Mouse (Mus musculus) cerebellum, adult 2 months (tissue): Measurements from ENCODE around the gene Dio3. TPM values are rescaled to one million over a fixed set of nuclear protein-coding genes. Genes with fewer than 3 reads are reported as not detected.

Source experiments
- DNase-seq, 2 experiments: peaks; one replicate each; pipeline ENCODE4 v3.0.0; 2021
- H3K27ac ChIP-seq: fragments of 200-500 bp; 2 replicates; pipeline ENCODE4 v1.5.1; 2012; ENCODE audit warnings: low read length, control low read depth, inconsistent platforms; ENCODE audit not compliant: insufficient read depth
- H3K27me3 ChIP-seq: fragments of 200-500 bp; 2 replicates; pipeline ENCODE4 v1.6.1; 2012; ENCODE audit warnings: inconsistent platforms, mild to moderate bottlenecking, low read length, moderate library complexity; ENCODE audit not compliant: control insufficient read depth, insufficient read depth
- H3K4me1 ChIP-seq: fragments of 200-500 bp; 2 replicates; pipeline ENCODE4 v1.6.1; 2011; ENCODE audit warnings: low read length; ENCODE audit not compliant: control insufficient read depth, insufficient read depth
- H3K4me3 ChIP-seq: fragments of 200-500 bp; replicated peaks from 2 replicates; pipeline ENCODE3; 2011; ENCODE audit warnings: mild to moderate bottlenecking, low read depth, low read length, control low read depth; ENCODE audit not compliant: insufficient read depth
- CTCF ChIP-seq: fragments of 200-500 bp; IDR thresholded peaks from 2 replicates; pipeline ENCODE4 v1.5.1; 2011; ENCODE audit warnings: low read depth, mild to moderate bottlenecking, control low read depth, low read length, moderate library complexity, borderline replicate concordance; ENCODE audit not compliant: insufficient read depth
- POLR2A ChIP-seq: fragments of 200-500 bp; IDR thresholded peaks from 2 replicates; pipeline ENCODE4 v1.6.1; 2011; ENCODE audit warnings: low read length, control low read depth, borderline replicate concordance; ENCODE audit not compliant: insufficient read depth
- WGBS: fragments of 180-500 bp; shearing (Covaris S2); methylation state at CpG from one replicate; pipeline ENCODE4 v1.1.7; 2018; 5-methylcytosine and 5-hydroxymethylcytosine counted together
- polyA plus RNA-seq: library from polyadenylated mRNA; depleted of rRNA; stranded (reverse); fragments of >200 nt; gene quantifications from 2 replicates; pipeline ENCODE4 v1.2.3, GENCODE M21; 2012; rRNA removed

The Dio3 gene
- polyA plus RNA-seq, 1 experiment: 0.31 TPM

DNA sequence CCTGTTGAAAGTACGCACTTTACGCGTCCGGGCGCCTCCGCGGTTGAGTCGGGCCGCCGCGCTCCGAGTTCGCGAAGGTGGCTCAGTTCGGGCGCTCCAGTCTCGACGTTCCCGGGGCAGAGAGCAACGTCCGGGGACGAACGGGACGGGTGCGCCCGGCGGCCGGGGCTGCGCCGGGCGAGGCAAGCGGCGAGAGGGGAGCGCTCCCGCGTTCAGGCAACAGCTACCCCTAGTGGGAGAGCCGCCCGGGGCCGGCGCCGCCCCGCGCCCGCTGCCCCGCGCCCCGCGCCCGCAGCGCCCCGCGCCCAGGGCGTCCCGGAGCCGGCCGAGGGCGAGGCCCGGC, 932 bp upstream of the Dio3 start:
- Histone ChIP-seq H3K4me3 (no peak overlapping the region), H3K27me3 (peaks cover 3% of the 10 kb centered on the region; the same call in 1 of the 2 replicates), H3K27ac (no peak overlapping the region), H3K4me1 (no peaks in the 10 kb centered on the region)
- TF ChIP-seq CTCF (no peak), POLR2A (no peak)
- DNase-seq: no peak
- WGBS: 1% methylated on average over 42 of the region's 58 CpGs

DNA sequence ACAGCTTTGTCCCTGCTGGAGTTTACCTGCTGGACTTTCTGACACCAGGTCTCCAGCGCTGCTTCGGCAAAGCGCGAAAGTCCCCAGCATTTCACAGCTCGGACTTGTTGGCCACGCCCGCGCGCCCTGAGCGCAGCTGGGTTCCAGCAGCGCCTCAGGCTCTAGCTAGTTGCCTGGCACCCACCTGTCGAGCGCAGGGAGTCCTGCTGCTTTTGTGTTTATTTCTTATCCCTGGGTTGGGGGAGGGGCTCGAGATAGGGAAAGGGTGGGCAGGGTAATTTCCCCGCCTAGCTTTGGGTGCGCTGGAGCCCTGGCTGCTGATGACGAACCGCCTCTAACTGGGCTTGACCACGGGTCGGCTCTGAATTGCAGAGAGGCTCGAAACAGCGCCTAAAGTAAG, 1.5 kb downstream of the Dio3 start:
- TF ChIP-seq CTCF: no peak
- TF ChIP-seq POLR2A: no peak
- no peak for DNase-seq
- under 1% methylated on average over 22 of the region's 22 CpGs for WGBS
- Histone ChIP-seq H3K27ac (no peak overlapping the region), H3K27me3 (peaks cover 3% of the 10 kb centered on the region; the same call in 1 of the 2 replicates), H3K4me1 (no peaks in the 10 kb centered on the region), H3K4me3 (no peak overlapping the region)

DNA sequence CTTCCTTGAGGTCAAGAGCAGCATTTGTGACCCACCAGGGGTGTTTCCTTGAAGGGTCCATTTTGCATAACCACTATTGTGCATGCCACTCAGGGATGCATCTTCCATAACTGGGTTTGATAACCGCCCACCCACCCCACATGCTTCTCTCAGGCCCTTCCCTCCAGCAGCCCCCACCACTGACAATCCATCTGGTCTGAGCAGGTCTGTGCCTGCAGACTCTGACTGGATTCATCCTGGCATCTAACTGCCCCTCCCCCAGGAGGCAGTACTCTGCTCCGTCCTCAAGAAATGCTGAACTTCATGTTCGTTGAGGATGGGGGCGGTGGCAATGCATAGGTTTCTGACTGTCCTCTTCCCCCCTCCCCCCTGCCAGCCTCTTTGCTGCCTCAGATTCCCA, 4.9 kb downstream of the Dio3 start:
- no peaks in the 10 kb centered on the region for H3K4me1 ChIP-seq
- 9% methylated on average over 4 of the region's 4 CpGs for WGBS
- TF ChIP-seq CTCF (no peak), POLR2A (no peak)
- H3K4me3 ChIP-seq: no peak overlapping the region
- peaks cover 1% of the 10 kb centered on the region; the same call in 1 of the 2 replicates for H3K27me3 ChIP-seq
- no peak overlapping the region for H3K27ac ChIP-seq
- no peak for DNase-seq

DNA sequence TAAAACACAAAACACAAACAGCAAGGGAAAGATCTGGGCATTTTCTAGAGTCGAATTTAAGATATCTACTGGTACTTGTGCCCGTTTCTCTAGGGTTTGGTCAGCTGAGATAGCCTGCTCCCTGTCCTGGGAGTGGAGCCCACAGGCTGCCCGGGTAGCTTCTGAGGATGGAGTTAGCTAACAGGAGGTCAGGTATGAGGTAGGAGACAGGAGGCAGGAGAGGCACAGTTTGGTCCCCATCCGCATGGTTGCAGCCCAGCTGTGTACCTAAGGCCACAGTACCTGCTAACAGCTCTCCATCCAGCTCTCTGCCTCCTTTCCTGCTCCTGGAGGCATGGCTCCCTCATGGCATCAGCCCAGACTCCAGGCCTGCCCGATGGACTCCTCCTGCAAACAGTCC, 13.9 kb downstream of the Dio3 start:
- H3K27ac ChIP-seq: no peak overlapping the region
- WGBS: 83% methylated on average over 5 of the region's 5 CpGs
- H3K4me1 ChIP-seq: no peaks in the 10 kb centered on the region
- no peak for DNase-seq
- no peak overlapping the region for H3K4me3 ChIP-seq
- H3K27me3 ChIP-seq: no peaks in the 10 kb centered on the region; the same call in 1 of the 2 replicates
- TF ChIP-seq CTCF (no peak), POLR2A (no peak)

GRCm38 (mm10) chr12:110294891-110295290, 16.0 kb downstream of the Dio3 start:
- H3K4me1 ChIP-seq: no peaks in the 10 kb centered on the region
- no peak for DNase-seq
- H3K4me3 ChIP-seq: no peak overlapping the region
- 25% methylated on average over 16 of the region's 16 CpGs for WGBS
- no peaks in the 10 kb centered on the region; the same call in 1 of the 2 replicates for H3K27me3 ChIP-seq
- H3K27ac ChIP-seq: no peak overlapping the region
- TF ChIP-seq CTCF (no peak), POLR2A (no peak)

GRCm38 (mm10) chr12:110298653-110299052, 19.8 kb downstream of the Dio3 start:
- WGBS: 5% methylated on average over 11 of the region's 11 CpGs
- Histone ChIP-seq H3K27me3 (no peaks in the 10 kb centered on the region; the same call in 1 of the 2 replicates), H3K4me1 (no peaks in the 10 kb centered on the region), H3K27ac (no peak overlapping the region), H3K4me3 (no peak overlapping the region)
- TF ChIP-seq CTCF: no peak
- no peak for TF ChIP-seq POLR2A
- DNase-seq: no peak

GRCm38 (mm10) chr12:110319696-110320095, 40.8 kb downstream of the Dio3 start:
- no peak for TF ChIP-seq POLR2A
- TF ChIP-seq CTCF: no peak
- H3K4me3 ChIP-seq: no peak overlapping the region
- WGBS: 94% methylated on average over 27 of the region's 27 CpGs
- no peaks in the 10 kb centered on the region for H3K4me1 ChIP-seq
- DNase-seq: no peak
- H3K27me3 ChIP-seq: no peaks in the 10 kb centered on the region
- no peak overlapping the region for H3K27ac ChIP-seq

Other genes with a start within 250 kb of the Dio3 start
- gene Ppp2r5c, start 168.1 kb downstream of the Dio3 start, polyA plus RNA-seq: 117 and 136 TPM in 2 replicates